Mouse (Mus musculus): ENCODE results near the gene Lactb. TPM values are rescaled to one million over a fixed set of nuclear protein-coding genes. Genes with fewer than 3 reads are reported as not detected.

The Lactb gene
- total and polyA plus RNA-seq, 3 experiments, result 14.6 to 29.4 (median 23.7) TPM

GRCm38 (mm10) chr9:66999698-67000097, 24.4 kb upstream of the Lactb start:
- no peak for DNase-seq (ENCODE audit: extremely low read depth)
- H3K9ac ChIP-seq (ENCODE audit: insufficient read depth, low read depth), result no peak overlapping the region
- dilution Hi-C loops (cut with MboI; ENCODE audit: extremely low pct_ligation_motif_present, extremely low pct_unique_long_range_greater_than_20kb, low sequenced_read_pairs) (no loop called here), in situ Hi-C loops (cut with MboI; ENCODE audit: low pct_ligation_motif_present, low pct_unique_long_range_greater_than_20kb, low sequenced_read_pairs) (loop anchor here (5.0 to 25.0 kb wide), 2 partner anchors 43 to 487 kb away; partner anchors contain the start of gene Fbxl22)
- no peaks in the 10 kb centered on the region for H3K36me3 ChIP-seq (replicated peaks in 1 of 2; ENCODE audit: control insufficient read depth in 1 of 2, insufficient read depth in 1 of 2, low read length in 1 of 2)
- H3K27me3 ChIP-seq (replicated peaks), result no peaks in the 10 kb centered on the region
- H3K9me3 ChIP-seq (replicated peaks; ENCODE audit: low read length), result no peaks in the 10 kb centered on the region
- no peak overlapping the region for H3K4me2 ChIP-seq (ENCODE audit: insufficient read depth, low read depth, poor library complexity, severe bottlenecking)
- no peak overlapping the region for H3K4me3 ChIP-seq (replicated peaks in 1 of 3; ENCODE audit: low read depth in 2 of 3, low read length in 2 of 3, poor library complexity in 1 of 3)
- H3K4me1 ChIP-seq (ENCODE audit: control insufficient read depth in 1 of 2, insufficient read depth in 2 of 2), result peaks cover 0 to 5% of the 10 kb centered on the region in 2 experiments; a peak in 1 of 4 replicates
- no peak for TF ChIP-seq BHLHE40 (IDR thresholded peaks at IDR 0.05; ENCODE audit: low read depth, low read length)
- TF ChIP-seq CTCF (conservative IDR thresholded peaks at IDR 0.05 in 1 of 2, IDR thresholded peaks at IDR 0.05 in 1 of 2; ENCODE audit: low read depth in 2 of 2, low read length in 2 of 2), result no peak
- TF ChIP-seq ZMIZ1 (IDR thresholded peaks at IDR 0.05; ENCODE audit: low read depth, low read length), result no peak
- 0 out of 2 replicates have a peak, but pooled peaks have one; percentile 16 for TF ChIP-seq TBP (conservative IDR thresholded peaks at IDR 0.05; ENCODE audit: low read depth, low read length)
- TF ChIP-seq NRF1 (IDR thresholded peaks at IDR 0.05; ENCODE audit: low read depth, low read length), result no peak
- TF ChIP-seq RAD21 (IDR thresholded peaks at IDR 0.05; ENCODE audit: low read depth, low read length), result no peak
- no peak overlapping the region for H3K27ac ChIP-seq (ENCODE audit: insufficient read depth, low read depth)
- H3K79me2 ChIP-seq (replicated peaks; ENCODE audit: control insufficient read depth, extremely low read depth, insufficient read depth, poor library complexity, severe bottlenecking), result no peaks in the 10 kb centered on the region

DNA sequence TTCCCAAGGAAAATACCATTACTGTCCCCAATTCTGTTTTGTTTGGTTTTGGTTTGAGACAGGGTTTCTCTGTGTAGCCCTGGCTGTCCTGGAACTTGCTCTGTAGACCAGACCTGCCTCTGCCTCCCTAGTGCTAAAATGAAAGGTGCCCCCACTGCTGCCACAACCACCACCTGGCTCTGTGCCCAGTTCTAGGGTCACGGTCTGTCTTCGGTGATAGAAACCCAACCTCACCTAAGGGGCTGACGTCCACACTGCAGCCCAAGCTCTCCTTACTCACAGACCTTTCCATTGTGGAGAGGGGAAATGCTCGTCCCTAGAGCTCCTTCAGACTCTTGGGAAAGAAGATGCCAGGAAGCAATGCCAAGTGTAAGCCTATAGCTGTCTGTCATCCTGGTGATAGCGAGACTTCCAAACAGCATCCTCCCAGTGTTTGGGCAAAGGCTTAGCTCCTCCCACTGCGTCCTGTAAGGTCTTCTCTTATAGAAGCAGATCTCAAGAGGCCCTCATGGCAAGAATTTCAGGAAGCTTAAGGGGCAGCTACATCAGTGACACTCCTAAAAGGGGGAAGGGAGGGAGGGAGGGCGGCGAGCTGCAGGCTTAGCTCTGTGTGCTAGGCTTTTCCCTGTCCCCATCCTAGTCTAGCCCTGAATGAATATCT, 16.6 kb upstream of the Lactb start:
- H3K4me3 ChIP-seq (replicated peaks in 1 of 3; ENCODE audit: low read depth in 2 of 3, low read length in 2 of 3, poor library complexity in 1 of 3), result no peak overlapping the region
- in situ Hi-C loops (cut with MboI; ENCODE audit: low pct_ligation_motif_present, low pct_unique_long_range_greater_than_20kb, low sequenced_read_pairs) (loop anchor here (25.0 kb wide), 1 partner anchor 480 kb away; the partner anchor contains the start of gene Fbxl22), dilution Hi-C loops (cut with MboI; ENCODE audit: extremely low pct_ligation_motif_present, extremely low pct_unique_long_range_greater_than_20kb, low sequenced_read_pairs) (no loop called here)
- no peaks in the 10 kb centered on the region for H3K79me2 ChIP-seq (replicated peaks; ENCODE audit: control insufficient read depth, extremely low read depth, insufficient read depth, poor library complexity, severe bottlenecking)
- peaks cover 17 to 44% of the 10 kb centered on the region in 2 experiments for H3K4me1 ChIP-seq (ENCODE audit: control insufficient read depth in 1 of 2, insufficient read depth in 2 of 2)
- H3K27me3 ChIP-seq (replicated peaks), result no peaks in the 10 kb centered on the region
- H3K36me3 ChIP-seq (replicated peaks in 1 of 2; ENCODE audit: control insufficient read depth in 1 of 2, insufficient read depth in 1 of 2, low read length in 1 of 2), result no peaks in the 10 kb centered on the region
- no peak overlapping the region for H3K9ac ChIP-seq (ENCODE audit: insufficient read depth, low read depth)
- H3K27ac ChIP-seq (ENCODE audit: insufficient read depth, low read depth), result no peak overlapping the region
- TF ChIP-seq RAD21 (IDR thresholded peaks at IDR 0.05; ENCODE audit: low read depth, low read length) (no peak), CHD2 (IDR thresholded peaks at IDR 0.05; ENCODE audit: low read length) (no peak), NELFE (IDR thresholded peaks at IDR 0.05; ENCODE audit: low read depth, low read length) (no peak), TCF12 (IDR thresholded peaks at IDR 0.05; ENCODE audit: low read depth, low read length) (no peak), ETS1 (conservative IDR thresholded peaks at IDR 0.05; ENCODE audit: low read depth, low read length) (no peak), TBP (conservative IDR thresholded peaks at IDR 0.05; ENCODE audit: low read depth, low read length) (no peak), MAFK (IDR thresholded peaks at IDR 0.05; ENCODE audit: insufficient replicate concordance, low read length) (no peak), ZNF384 (IDR thresholded peaks at IDR 0.05; ENCODE audit: low read depth, low read length) (no peak), EP300 (IDR thresholded peaks at IDR 0.05; ENCODE audit: low read length) (no peak), ZC3H11A (IDR thresholded peaks at IDR 0.05; ENCODE audit: low read depth, low read length) (no peak), CTCF (conservative IDR thresholded peaks at IDR 0.05 in 1 of 2, IDR thresholded peaks at IDR 0.05 in 1 of 2; ENCODE audit: low read depth in 2 of 2, low read length in 2 of 2) (no peak), JUN (IDR thresholded peaks at IDR 0.05; ENCODE audit: insufficient read depth, low read depth, low read length) (no peak), GABPA (IDR thresholded peaks at IDR 0.05; ENCODE audit: insufficient replicate concordance, low read depth, low read length) (no peak), POLR2A (IDR thresholded peaks at IDR 0.05; ENCODE audit: low read depth, low read length) (no peak), E2F4 (IDR thresholded peaks at IDR 0.05; ENCODE audit: insufficient replicate concordance, low read depth, low read length) (no peak), MAX (IDR thresholded peaks at IDR 0.05; ENCODE audit: low read length) (no peak), UBTF (IDR thresholded peaks at IDR 0.05; ENCODE audit: low read depth, low read length) (no peak), MYC (IDR thresholded peaks at IDR 0.05; ENCODE audit: low read depth, low read length) (no peak)
- no peak overlapping the region for H3K4me2 ChIP-seq (ENCODE audit: insufficient read depth, low read depth, poor library complexity, severe bottlenecking)
- no peak for DNase-seq (ENCODE audit: extremely low read depth)
- H3K9me3 ChIP-seq (replicated peaks; ENCODE audit: low read length), result peaks cover 8% of the 10 kb centered on the region

All from CH12.LX (cell line).